Mouse (Mus musculus) embryonic fibroblast, embryonic 13.5 days (primary cell): Measurements from ENCODE around the gene Mri1. TPM values are rescaled to one million over a fixed set of nuclear protein-coding genes. Genes with fewer than 3 reads are reported as not detected.

ENCODE experiments used
- H3K27ac ChIP-seq: 2 replicates; pipeline ENCODE4 v1.5.1; 2012; ENCODE audit warnings: low read length, control low read depth, inconsistent platforms; ENCODE audit not compliant: insufficient read depth
- H3K4me1 ChIP-seq: 2 replicates; pipeline ENCODE4 v1.6.1; 2011; ENCODE audit warnings: low read length; ENCODE audit not compliant: control insufficient read depth, insufficient read depth
- H3K4me3 ChIP-seq: 2 replicates; pipeline ENCODE4 v1.5.1; 2011; ENCODE audit warnings: mild to moderate bottlenecking, control low read depth, low read length; ENCODE audit not compliant: insufficient read depth
- CTCF ChIP-seq: IDR thresholded peaks from 2 replicates; pipeline ENCODE4 v1.5.1; 2011; ENCODE audit warnings: mild to moderate bottlenecking, control low read depth, low read length, moderate library complexity, borderline replicate concordance; ENCODE audit not compliant: insufficient read depth
- POLR2A ChIP-seq: IDR thresholded peaks from 2 replicates; pipeline ENCODE4 v1.6.1; 2011; ENCODE audit warnings: low read depth, mild to moderate bottlenecking, control low read depth, low read length, moderate library complexity
- polyA plus RNA-seq: library from polyadenylated mRNA; stranded (reverse); fragments of >200 nt; gene quantifications from 2 replicates; pipeline ENCODE4 v1.2.4, GENCODE M21; 2011; ENCODE audit warnings: low read depth; ENCODE audit not compliant: missing spikeins, insufficient read length

Gene Mri1
- polyA plus RNA-seq, 1 experiment = 16.7 TPM

DNA sequence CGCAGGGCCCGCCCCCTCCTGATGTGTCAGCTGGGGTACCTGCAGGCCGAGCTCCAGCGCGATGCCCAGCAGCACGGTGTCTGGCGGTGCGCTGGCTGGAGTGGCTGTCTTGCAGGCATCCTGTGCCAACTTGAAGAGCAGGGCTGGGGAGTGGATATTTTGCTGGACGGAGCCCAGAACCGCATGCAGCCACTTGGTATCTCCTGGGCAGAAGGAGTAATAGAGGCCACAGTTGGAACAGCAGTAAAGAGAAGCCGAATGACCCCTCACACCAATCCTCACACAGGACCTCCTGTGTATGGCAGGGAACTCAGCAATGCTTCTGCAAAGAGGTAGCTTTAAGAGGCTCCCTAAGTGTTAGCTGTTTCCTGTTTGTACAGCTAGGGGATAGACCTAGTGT, 39.9 kb downstream of the Mri1 start:
- TF ChIP-seq POLR2A = no peak
- no peak for TF ChIP-seq CTCF
- H3K4me3 ChIP-seq = no peak overlapping the region
- no peak overlapping the region for H3K27ac ChIP-seq
- H3K4me1 ChIP-seq = no peaks in the 10 kb centered on the region

- no peaks in the 10 kb centered on the region for H3K4me1 ChIP-seq
Measured at GRCm38 (mm10) chr8:84213277-84213676, 43.8 kb downstream of the Mri1 start.

GRCm38 (mm10) chr8:84211881-84212563, 45.1 kb downstream of the Mri1 start:
- Histone ChIP-seq H3K4me1 (no peaks in the 10 kb centered on the region; the same call in 1 of the 2 replicates), H3K27ac (no peak overlapping the region), H3K4me3 (no peak overlapping the region)
- no peak for TF ChIP-seq POLR2A
- no peak for TF ChIP-seq CTCF

More at GRCm38 (mm10) chr8:84213277-84213676, 43.8 kb downstream of the Mri1 start:
- no peak overlapping the region for H3K27ac ChIP-seq
- TF ChIP-seq CTCF = no peak
- no peak for TF ChIP-seq POLR2A
- H3K4me3 ChIP-seq = no peak overlapping the region

GRCm38 (mm10) chr8:84211202-84211601, 45.9 kb downstream of the Mri1 start:
- Histone ChIP-seq H3K27ac (no peak overlapping the region), H3K4me1 (no peaks in the 10 kb centered on the region; the same call in 1 of the 2 replicates), H3K4me3 (no peak overlapping the region)
- TF ChIP-seq POLR2A (no peak), CTCF (no peak)

DNA sequence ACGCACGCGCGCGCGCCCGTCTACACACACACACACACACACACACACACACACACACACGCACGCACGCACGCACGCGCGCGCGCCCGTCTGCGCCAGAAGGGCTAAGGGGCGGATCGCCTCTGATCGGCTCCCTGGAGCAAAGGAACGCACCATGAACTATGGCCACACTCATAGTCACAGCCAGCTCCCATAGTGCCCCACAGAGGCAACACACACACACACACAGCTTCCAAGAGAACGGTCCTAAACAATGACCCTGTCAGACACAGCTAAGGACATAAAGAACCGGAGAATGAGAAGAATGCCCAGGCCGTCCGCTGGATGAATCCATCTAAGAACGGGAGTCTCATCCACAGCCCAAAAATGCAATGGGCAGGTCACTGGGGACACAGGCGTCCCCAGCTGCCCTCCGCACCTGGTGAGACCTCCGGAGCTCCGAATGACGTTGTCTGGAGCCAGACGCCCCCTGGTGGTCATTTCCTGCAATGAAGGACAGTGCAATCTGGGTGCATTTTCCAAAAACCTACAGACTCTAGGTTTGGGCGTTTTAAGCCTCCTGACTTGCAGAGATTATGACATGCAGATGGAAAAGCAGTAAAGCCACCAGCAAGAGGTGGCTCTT, 46.8 kb downstream of the Mri1 start:
- TF ChIP-seq POLR2A = no peak
- peak; percentile 65 for TF ChIP-seq CTCF
- Histone ChIP-seq H3K4me3 (no peak overlapping the region), H3K27ac (no peak overlapping the region), H3K4me1 (no peaks in the 10 kb centered on the region; the same call in 1 of the 2 replicates)

- Histone ChIP-seq H3K4me1 (no peaks in the 10 kb centered on the region; the same call in 1 of the 2 replicates), H3K27ac (peak overlapping the region; percentile 11; the same call in 1 of the 2 replicates), H3K4me3 (no peak overlapping the region)
- TF ChIP-seq POLR2A = no peak
Measured at GRCm38 (mm10) chr8:84208381-84209380, 48.4 kb downstream of the Mri1 start.

DNA sequence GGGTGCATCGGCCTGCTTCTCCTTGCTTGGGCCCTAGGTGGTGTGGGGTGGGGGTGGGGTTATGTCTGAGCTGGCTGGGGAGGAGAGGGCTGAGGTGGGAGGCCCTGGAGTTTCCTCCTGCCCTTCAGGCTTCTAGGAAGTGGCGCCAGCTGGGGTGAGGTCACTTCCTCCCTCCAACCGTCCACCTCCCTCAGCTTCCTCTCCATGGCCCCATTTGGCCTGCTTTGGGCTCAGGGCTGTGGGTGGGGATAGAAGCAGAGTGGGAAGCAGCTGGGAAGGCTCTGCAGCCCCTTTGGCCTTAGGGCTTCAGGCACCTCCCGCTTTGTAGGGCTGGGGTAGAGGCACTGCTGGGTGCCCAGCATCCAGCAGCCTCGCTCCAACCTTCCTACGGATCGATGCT, 49.3 kb downstream of the Mri1 start:
- peak overlapping the region; percentile 11; the same call in 1 of the 2 replicates for H3K27ac ChIP-seq
- no peak for TF ChIP-seq CTCF
- TF ChIP-seq POLR2A = no peak
- H3K4me3 ChIP-seq = no peak overlapping the region
- no peaks in the 10 kb centered on the region; the same call in 1 of the 2 replicates for H3K4me1 ChIP-seq

- TF ChIP-seq POLR2A = no peak
- TF ChIP-seq CTCF = no peak
- Histone ChIP-seq H3K27ac (no peak overlapping the region), H3K4me1 (no peaks in the 10 kb centered on the region; the same call in 1 of the 2 replicates), H3K4me3 (no peak overlapping the region)
Measured at GRCm38 (mm10) chr8:84206666-84207065, 50.5 kb downstream of the Mri1 start.

DNA sequence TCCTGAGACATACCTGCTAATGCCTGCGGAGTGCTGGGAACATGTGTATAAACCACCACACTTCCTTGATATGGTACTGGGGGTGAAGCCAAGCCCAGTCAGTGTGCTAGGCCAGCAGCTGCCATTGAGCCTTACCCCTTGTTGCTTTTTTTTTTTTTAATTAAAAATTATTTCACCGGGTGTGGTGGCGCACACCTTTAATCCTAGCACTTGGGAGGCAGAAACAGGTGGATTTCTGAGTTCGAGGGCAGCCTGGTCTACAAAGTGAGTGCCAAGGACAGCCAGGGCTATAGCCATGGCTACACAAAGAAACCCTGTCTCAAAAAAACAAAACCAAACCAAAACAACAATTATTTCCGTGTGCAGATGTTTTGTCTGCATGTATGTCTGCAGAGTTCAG, 52.1 kb downstream of the Mri1 start:
- TF ChIP-seq CTCF (no peak), POLR2A (no peak)
- Histone ChIP-seq H3K4me1 (no peaks in the 10 kb centered on the region; the same call in 1 of the 2 replicates), H3K27ac (no peak overlapping the region), H3K4me3 (no peak overlapping the region)
